Mouse (Mus musculus) liver, embryonic 16.5 days (tissue): ENCODE measurements around the gene Map4k3. TPM values are rescaled to one million over a fixed set of nuclear protein-coding genes. Genes with fewer than 3 reads are reported as not detected.

Source experiments
- ATAC-seq: fragments of 200-750 bp; cut with Nextera tagmentation; 2 replicates; pipeline ENCODE4 v1.8.0; 2017; ENCODE audit warnings: low read depth, mild to moderate bottlenecking, moderate number of reproducible peaks, moderate library complexity
- H3K27ac ChIP-seq: fragments of 300-500 bp; sonication (generic); 2 replicates; pipeline ENCODE4 v1.5.1; 2014; ENCODE audit warnings: mild to moderate bottlenecking, low read length
- H3K27me3 ChIP-seq: fragments of 300-500 bp; sonication (generic); 2 replicates; pipeline ENCODE4 v1.6.1; 2014; ENCODE audit warnings: low read depth, low read length, mixed read lengths; ENCODE audit not compliant: control insufficient read depth, insufficient read depth
- H3K36me3 ChIP-seq: fragments of 300-500 bp; sonication (generic); 2 replicates; pipeline ENCODE4 v1.6.1; 2014; ENCODE audit warnings: mild to moderate bottlenecking; ENCODE audit not compliant: control insufficient read depth, insufficient read depth
- H3K4me1 ChIP-seq: fragments of 300-500 bp; sonication (generic); 2 replicates; pipeline ENCODE4 v1.6.1; 2014; ENCODE audit warnings: low read depth, low read length, mixed read lengths; ENCODE audit not compliant: control insufficient read depth
- H3K4me2 ChIP-seq: fragments of 300-500 bp; sonication (generic); 2 replicates; pipeline ENCODE4 v1.6.1; 2014; ENCODE audit warnings: low read depth, low read length, mixed read lengths
- H3K4me3 ChIP-seq: fragments of 300-500 bp; sonication (generic); 2 replicates; pipeline ENCODE4 v1.5.1; 2014; ENCODE audit warnings: low read depth, mild to moderate bottlenecking, low read length
- H3K9ac ChIP-seq: fragments of 300-500 bp; sonication (generic); 2 replicates; pipeline ENCODE4 v1.6.1; 2014; ENCODE audit warnings: low read depth, low read length
- H3K9me3 ChIP-seq: fragments of 300-500 bp; sonication (generic); replicated peaks from 2 replicates; pipeline ENCODE4 v1.6.1; 2016; ENCODE audit warnings: low read length; ENCODE audit not compliant: control insufficient read depth
- WGBS: fragments of 180-500 bp; shearing (Covaris S2); extraction: QIAGEN DNeasy Blood & Tissue Kit; methylation state at CpG from one replicate; pipeline ENCODE4 v1.1.7; 2014; ENCODE audit not compliant: insufficient replicate concordance; 5-methylcytosine and 5-hydroxymethylcytosine counted together
- polyA plus RNA-seq: library from polyadenylated mRNA; unstranded; fragments of >200 nt; fragmentation: Nextera tagmentation; extraction: Ambion mirVana; gene quantifications from 2 replicates; pipeline ENCODE4 v1.2.1, GENCODE M21; 2015

The Map4k3 gene
- polyA plus RNA-seq, 1 experiment from 2014 or later, result 3.7 TPM

GRCm38 (mm10) chr17:80638121-80638520, 90.2 kb downstream of the Map4k3 start:
- no peak overlapping the region for H3K27ac ChIP-seq
- WGBS, result 64% methylated on average over 8 of the region's 8 CpGs
- H3K4me3 ChIP-seq, result no peak overlapping the region
- ATAC-seq, result no peak
- H3K4me2 ChIP-seq, result no peak overlapping the region
- no peaks in the 10 kb centered on the region for H3K9me3 ChIP-seq
- H3K9ac ChIP-seq, result no peak overlapping the region
- no peaks in the 10 kb centered on the region for H3K27me3 ChIP-seq
- H3K36me3 ChIP-seq, result no peaks in the 10 kb centered on the region
- H3K4me1 ChIP-seq, result no peaks in the 10 kb centered on the region

- no peak for ATAC-seq
- Histone ChIP-seq H3K4me2 (no peak overlapping the region), H3K36me3 (peaks cover 3% of the 10 kb centered on the region; the same call in 1 of the 2 replicates), H3K4me1 (no peaks in the 10 kb centered on the region), H3K27me3 (no peaks in the 10 kb centered on the region), H3K9ac (no peak overlapping the region), H3K4me3 (no peak overlapping the region), H3K9me3 (no peaks in the 10 kb centered on the region), H3K27ac (no peak overlapping the region)
- WGBS, result 60% methylated on average over 1 of the region's 1 CpGs
Measured at GRCm38 (mm10) chr17:80635794-80636193, 92.5 kb downstream of the Map4k3 start.

- no peaks in the 10 kb centered on the region for H3K4me1 ChIP-seq
- no peak overlapping the region for H3K4me2 ChIP-seq
- WGBS, result 74% methylated on average over 5 of the region's 5 CpGs
- no peak for ATAC-seq
- H3K4me3 ChIP-seq, result no peak overlapping the region
- H3K9ac ChIP-seq, result no peak overlapping the region
- H3K36me3 ChIP-seq, result peaks cover 3% of the 10 kb centered on the region; the same call in 1 of the 2 replicates
- no peak overlapping the region for H3K27ac ChIP-seq
- H3K27me3 ChIP-seq, result no peaks in the 10 kb centered on the region
- no peaks in the 10 kb centered on the region for H3K9me3 ChIP-seq
Measured at GRCm38 (mm10) chr17:80632846-80633245, 95.4 kb downstream of the Map4k3 start.

- H3K4me3 ChIP-seq, result no peak overlapping the region
- H3K9me3 ChIP-seq, result no peaks in the 10 kb centered on the region
- no peak overlapping the region for H3K9ac ChIP-seq
- no peak overlapping the region for H3K27ac ChIP-seq
- H3K4me2 ChIP-seq, result no peak overlapping the region
- WGBS, result 71% methylated on average over 4 of the region's 4 CpGs
- no peaks in the 10 kb centered on the region for H3K27me3 ChIP-seq
- ATAC-seq, result no peak
- H3K36me3 ChIP-seq, result peaks cover 3% of the 10 kb centered on the region; the same call in 1 of the 2 replicates
- no peaks in the 10 kb centered on the region for H3K4me1 ChIP-seq
Measured at GRCm38 (mm10) chr17:80632354-80632753, 95.9 kb downstream of the Map4k3 start.

- no peak overlapping the region for H3K4me2 ChIP-seq
- no peak overlapping the region for H3K27ac ChIP-seq
- H3K4me1 ChIP-seq, result no peaks in the 10 kb centered on the region
- no peak overlapping the region for H3K9ac ChIP-seq
- no peaks in the 10 kb centered on the region for H3K9me3 ChIP-seq
- H3K27me3 ChIP-seq, result no peaks in the 10 kb centered on the region
- no peak for ATAC-seq
- 71% methylated on average over 3 of the region's 3 CpGs for WGBS
- H3K4me3 ChIP-seq, result no peak overlapping the region
- H3K36me3 ChIP-seq, result peaks cover 3% of the 10 kb centered on the region; the same call in 1 of the 2 replicates
Measured at GRCm38 (mm10) chr17:80631028-80631427, 97.3 kb downstream of the Map4k3 start.

GRCm38 (mm10) chr17:80624979-80625378, 103.3 kb downstream of the Map4k3 start:
- H3K27me3 ChIP-seq, result no peaks in the 10 kb centered on the region
- H3K36me3 ChIP-seq, result no peaks in the 10 kb centered on the region
- H3K4me1 ChIP-seq, result no peaks in the 10 kb centered on the region
- H3K4me2 ChIP-seq, result no peak overlapping the region
- H3K9me3 ChIP-seq, result no peaks in the 10 kb centered on the region
- H3K9ac ChIP-seq, result no peak overlapping the region
- no peak overlapping the region for H3K4me3 ChIP-seq
- peak; percentile 53; the same call in 1 of the 2 replicates for ATAC-seq
- peak overlapping the region; percentile 10; the same call in 1 of the 2 replicates for H3K27ac ChIP-seq

GRCm38 (mm10) chr17:80621691-80622090, 106.6 kb downstream of the Map4k3 start:
- no peak for ATAC-seq
- Histone ChIP-seq H3K9me3 (no peaks in the 10 kb centered on the region), H3K4me2 (no peak overlapping the region), H3K27me3 (no peaks in the 10 kb centered on the region), H3K9ac (no peak overlapping the region), H3K4me1 (no peaks in the 10 kb centered on the region), H3K36me3 (no peaks in the 10 kb centered on the region), H3K27ac (no peak overlapping the region), H3K4me3 (no peak overlapping the region)
- WGBS, result 72% methylated on average over 4 of the region's 4 CpGs

GRCm38 (mm10) chr17:80620786-80621423, 107.4 kb downstream of the Map4k3 start:
- Histone ChIP-seq H3K27me3 (no peaks in the 10 kb centered on the region), H3K36me3 (no peaks in the 10 kb centered on the region), H3K27ac (no peak overlapping the region), H3K9ac (no peak overlapping the region), H3K4me2 (no peak overlapping the region), H3K4me3 (no peak overlapping the region), H3K4me1 (no peaks in the 10 kb centered on the region), H3K9me3 (no peaks in the 10 kb centered on the region)
- 46% methylated on average over 5 of the region's 5 CpGs for WGBS
- no peak for ATAC-seq

- H3K4me1 ChIP-seq, result no peaks in the 10 kb centered on the region
- no peaks in the 10 kb centered on the region for H3K9me3 ChIP-seq
- no peak overlapping the region for H3K4me3 ChIP-seq
- no peak for ATAC-seq
- H3K4me2 ChIP-seq, result no peak overlapping the region
- H3K27me3 ChIP-seq, result no peaks in the 10 kb centered on the region
- no peak overlapping the region for H3K27ac ChIP-seq
- H3K36me3 ChIP-seq, result peaks cover 4% of the 10 kb centered on the region; the same call in 1 of the 2 replicates
- 72% methylated on average over 13 of the region's 13 CpGs for WGBS
- H3K9ac ChIP-seq, result no peak overlapping the region
Measured at GRCm38 (mm10) chr17:80619556-80619955, 108.7 kb downstream of the Map4k3 start.
